Mouse (Mus musculus): ENCODE data around the gene Rhcg. TPM values are rescaled to one million over a fixed set of nuclear protein-coding genes. Genes with fewer than 3 reads are reported as not detected.

Rhcg gene
- total RNA-seq, 1 experiment, result 1.0 TPM

- no peak overlapping the region for H3K4me3 ChIP-seq (ENCODE audit: insufficient read depth in 1 of 2, low read depth in 1 of 2, low read length in 2 of 2, poor library complexity in 1 of 2, severe bottlenecking in 1 of 2)
- H3K27ac ChIP-seq (ENCODE audit: insufficient read depth, low read depth, low read length, poor library complexity, severe bottlenecking), result no peak overlapping the region
- H3K9me3 ChIP-seq (ENCODE audit: control insufficient read depth, insufficient read depth, low read depth, low read length), result no peaks in the 10 kb centered on the region
- DNase-seq (ENCODE audit: low read depth, low spot score), result no peak
- H3K9ac ChIP-seq (ENCODE audit: insufficient read depth, low read depth, low read length, poor library complexity, severe bottlenecking), result no peak overlapping the region
- H3K4me1 ChIP-seq (ENCODE audit: control insufficient read depth in 2 of 2, insufficient read depth in 2 of 2, low read length in 2 of 2, poor library complexity in 1 of 2), result peaks cover 0 to 10% of the 10 kb centered on the region in 2 experiments; a peak in 1 of 4 replicates
- H3K36me3 ChIP-seq (ENCODE audit: control insufficient read depth, insufficient read depth, low read length, poor library complexity, severe bottlenecking), result no peaks in the 10 kb centered on the region
- no peak for TF ChIP-seq ZNF384 (IDR thresholded peaks at IDR 0.05; ENCODE audit: low read depth, low read length)
- no peak for TF ChIP-seq MAFK (IDR thresholded peaks at IDR 0.05; ENCODE audit: insufficient read depth, low read depth, low read length)
- TF ChIP-seq CHD2 (IDR thresholded peaks at IDR 0.05; ENCODE audit: low read depth, low read length), result no peak
- no peak for TF ChIP-seq ZC3H11A (IDR thresholded peaks at IDR 0.05; ENCODE audit: borderline replicate concordance, low read depth, low read length)
- no peak for TF ChIP-seq HCFC1 (IDR thresholded peaks at IDR 0.05; ENCODE audit: borderline replicate concordance, insufficient read depth, low read length)
- in situ Hi-C loops (cut with MboI; ENCODE audit: low sequenced_read_pairs in 2 of 2, unreplicated experiment in 2 of 2), result no loop called here
These were observed 72.4 kb downstream of the Rhcg start for GRCm38 (mm10) chr7:79545066-79545400.

- Histone ChIP-seq H3K27ac (ENCODE audit: insufficient read depth, low read depth, low read length, poor library complexity, severe bottlenecking) (no peak overlapping the region), H3K9ac (ENCODE audit: insufficient read depth, low read depth, low read length, poor library complexity, severe bottlenecking) (no peak overlapping the region)
These were observed 73.0 kb downstream of the Rhcg start for GRCm38 (mm10) chr7:79544281-79545065.

More at GRCm38 (mm10) chr7:79544281-79545065, 73.0 kb downstream of the Rhcg start:
- H3K4me3 ChIP-seq (ENCODE audit: insufficient read depth in 1 of 2, low read depth in 1 of 2, low read length in 2 of 2, poor library complexity in 1 of 2, severe bottlenecking in 1 of 2), result no peak overlapping the region
- no peak for DNase-seq (ENCODE audit: low read depth, low spot score)
- in situ Hi-C loops (cut with MboI; ENCODE audit: low sequenced_read_pairs in 2 of 2, unreplicated experiment in 2 of 2), result no loop called here
- TF ChIP-seq CHD2 (IDR thresholded peaks at IDR 0.05; ENCODE audit: low read depth, low read length), result no peak
- TF ChIP-seq ZNF384 (IDR thresholded peaks at IDR 0.05; ENCODE audit: low read depth, low read length), result no peak
- TF ChIP-seq ZC3H11A (IDR thresholded peaks at IDR 0.05; ENCODE audit: borderline replicate concordance, low read depth, low read length), result no peak
- no peak for TF ChIP-seq MAFK (IDR thresholded peaks at IDR 0.05; ENCODE audit: insufficient read depth, low read depth, low read length)
- TF ChIP-seq HCFC1 (IDR thresholded peaks at IDR 0.05; ENCODE audit: borderline replicate concordance, insufficient read depth, low read length), result no peak
- H3K36me3 ChIP-seq (ENCODE audit: control insufficient read depth, insufficient read depth, low read length, poor library complexity, severe bottlenecking), result no peaks in the 10 kb centered on the region
- H3K9me3 ChIP-seq (ENCODE audit: control insufficient read depth, insufficient read depth, low read depth, low read length), result no peaks in the 10 kb centered on the region
- H3K4me1 ChIP-seq (ENCODE audit: control insufficient read depth in 2 of 2, insufficient read depth in 2 of 2, low read length in 2 of 2, poor library complexity in 1 of 2), result peaks cover 0 to 8% of the 10 kb centered on the region in 2 experiments; a peak in 1 of 4 replicates

Other genes with a start within 250 kb of the Rhcg start
- gene Rlbp1, start 230.6 kb downstream of the Rhcg start, total RNA-seq (2012; rRNA removed), result 5.9 and 8.1 TPM in 2 replicates
- gene Fanci, start 225.7 kb downstream of the Rhcg start, total RNA-seq (2012; rRNA removed), result 31.9 and 33.0 TPM in 2 replicates
- 163 and 240 TPM in 2 replicates for gene Polg, start 151.3 kb downstream of the Rhcg start, total RNA-seq (2012; rRNA removed)
- 46.3 and 56.8 TPM in 2 replicates for gene Ticrr, start 42.5 kb upstream of the Rhcg start, total RNA-seq (2012; rRNA removed)
- gene Kif7, start 98.1 kb upstream of the Rhcg start, total RNA-seq (2012; rRNA removed), result 9.2 and 12.3 TPM in 2 replicates
- gene Plin1, start 115.2 kb upstream of the Rhcg start, total RNA-seq (2012; rRNA removed), result 0.18 TPM in 1 of 2 replicates, not detected in the other
- 4.3 and 6.1 TPM in 2 replicates for gene Pex11a, start 125.5 kb upstream of the Rhcg start, total RNA-seq (2012; rRNA removed)
- gene Wdr93, start 125.5 kb upstream of the Rhcg start, total RNA-seq (2012; rRNA removed), result 0.58 and 0.71 TPM in 2 replicates
- 0.27 TPM in 1 of 2 replicates, not detected in the other for gene Mesp1, start 176.1 kb upstream of the Rhcg start, total RNA-seq (2012; rRNA removed)
- gene Mesp2, start 193.1 kb upstream of the Rhcg start, total RNA-seq (2012; rRNA removed), result 1.0 and 1.2 TPM in 2 replicates
- 11.4 and 15.4 TPM in 2 replicates for gene Anpep, start 243.4 kb upstream of the Rhcg start, total RNA-seq (2012; rRNA removed)